ENCODE assay signal across 8 mouse cellular contexts in genomic region chr7:101450422-101451401, GRCm38 (mm10). TPM values are rescaled to one million over a fixed set of nuclear protein-coding genes. Genes with fewer than 3 reads are reported as not detected.
A peak's percentile ranks its signal among the peaks of the same experiment; 100 is the strongest.
DNase-seq lines count a peak whose midpoint lies in the region; ATAC-seq and TF ChIP-seq lines count a peak whose summit lies in the region.

No protein-coding gene starts in this region.

- H3K4me3 ChIP-seq in cerebellum, adult 2 months (replicated peaks; ENCODE audit: insufficient read depth, low read depth, low read length): peak overlapping the region; percentile 51
- H3K4me3 ChIP-seq in hindbrain, embryonic 10.5 days: peak overlapping the region; percentile 67
- peak overlapping the region; percentile 61 for H3K4me3 ChIP-seq in lung, embryonic 16.5 days (ENCODE audit: low read length)

- no peaks in the 10 kb centered on the region for H3K9me3 ChIP-seq in hindbrain, embryonic 10.5 days
- H3K9me3 ChIP-seq in lung, embryonic 16.5 days (ENCODE audit: control insufficient read depth, low read length): no peaks in the 10 kb centered on the region

- peak overlapping the region; percentile 54 for H3K9ac ChIP-seq in lung, embryonic 16.5 days (ENCODE audit: low read length)

- peaks cover 3% of the 10 kb centered on the region for H3K4me1 ChIP-seq in cerebellum, adult 2 months (ENCODE audit: control insufficient read depth, insufficient read depth, low read length)
- peaks cover 41% of the 10 kb centered on the region for H3K4me1 ChIP-seq in hindbrain, embryonic 10.5 days (replicated peaks)
- peaks cover 5% of the 10 kb centered on the region; the same call in 1 of the 2 replicates for H3K4me1 ChIP-seq in lung, embryonic 16.5 days (replicated peaks; ENCODE audit: control insufficient read depth, insufficient read depth, low read length)

- DNase-seq in MEL-GATA-1-ER (ENCODE audit: extremely low read depth, low read depth): peak; percentile 52
- peak; percentile 71 to 89 for DNase-seq in cerebellum, adult 2 months
- peak; percentile 84 for DNase-seq in forelimb bud, embryonic 11.5 days (ENCODE audit: low read depth, low spot score)
- peak; percentile 93 for DNase-seq in hindbrain, embryonic 10.5 days (ENCODE audit: low spot score)
- DNase-seq in layer of hippocampus, adult 9-10 months (ENCODE audit: low spot score): peak; percentile 78
- DNase-seq in ovary, adult 18-20 months (ENCODE audit: low spot score): peak; percentile 57
- DNase-seq in thymus, postnatal 10 days (ENCODE audit: low spot score in 2 of 2): peak; percentile 65 to 92

- TF ChIP-seq CTCF in cerebellum, adult 2 months (IDR thresholded peaks at IDR 0.05; ENCODE audit: borderline replicate concordance, insufficient read depth, low read depth, low read length): peak; percentile 97

- ATAC-seq in lung, embryonic 16.5 days (ENCODE audit: low read depth): peak; percentile 89

- H3K4me2 ChIP-seq in lung, embryonic 16.5 days (ENCODE audit: low read depth, low read length): peak overlapping the region; percentile 100

- under 1% methylated on average over 61 of the region's 68 CpGs for WGBS in cerebellum, adult 2 months
- WGBS in hindbrain, embryonic 10.5 days: under 1% methylated on average over 68 of the region's 68 CpGs
- under 1% methylated on average over 59 of the region's 68 CpGs for WGBS in lung, embryonic 16.5 days

- H3K27me3 ChIP-seq in cerebellum, adult 2 months (ENCODE audit: control insufficient read depth, insufficient read depth, low read length): no peaks in the 10 kb centered on the region; the same call in 1 of the 2 replicates
- H3K27me3 ChIP-seq in hindbrain, embryonic 10.5 days (ENCODE audit: insufficient read depth, poor library complexity, severe bottlenecking): peaks cover 59% of the 10 kb centered on the region
- H3K27me3 ChIP-seq in lung, embryonic 16.5 days (ENCODE audit: control insufficient read depth, insufficient read depth, low read depth, low read length): peaks cover 17% of the 10 kb centered on the region

- H3K27ac ChIP-seq in cerebellum, adult 2 months (ENCODE audit: insufficient read depth, low read length): no peak overlapping the region
- H3K27ac ChIP-seq in hindbrain, embryonic 10.5 days: peak overlapping the region; percentile 74
- no peak overlapping the region for H3K27ac ChIP-seq in lung, embryonic 16.5 days (ENCODE audit: low read length)

- no peak for TF ChIP-seq POLR2A in cerebellum, adult 2 months (IDR thresholded peaks at IDR 0.05; ENCODE audit: borderline replicate concordance, insufficient read depth, low read length)

- no peaks in the 10 kb centered on the region for H3K36me3 ChIP-seq in hindbrain, embryonic 10.5 days
- H3K36me3 ChIP-seq in lung, embryonic 16.5 days (ENCODE audit: control insufficient read depth, insufficient read depth, low read length): no peaks in the 10 kb centered on the region

RNA-seq across cellular contexts. Expression of gene Pde2a, which starts 29.2 kb away (rescaled TPM):
- 26.6 and 29.6 TPM in 2 replicates for polyA plus RNA-seq in cerebellum, adult 2 months (2012; rRNA removed)
- polyA plus RNA-seq in hindbrain, embryonic 10.5 days (2016; fragmentation: Nextera tagmentation; extraction: Ambion mirVana): 18.3 and 30.3 TPM in 2 replicates
- 14.8 and 22.5 TPM in 2 replicates for polyA plus RNA-seq in lung, embryonic 16.5 days (2015; fragmentation: Nextera tagmentation; extraction: Ambion mirVana)

RNA-seq across cellular contexts. Expression of gene Gm45837, which starts 40.0 kb away (rescaled TPM):
- 0.52 and 1.2 TPM in 2 replicates for polyA plus RNA-seq in cerebellum, adult 2 months (2012; rRNA removed)
- 0.82 and 1.3 TPM in 2 replicates for polyA plus RNA-seq in hindbrain, embryonic 10.5 days (2016; fragmentation: Nextera tagmentation; extraction: Ambion mirVana)
- 2.4 and 8.8 TPM in 2 replicates for polyA plus RNA-seq in lung, embryonic 16.5 days (2015; fragmentation: Nextera tagmentation; extraction: Ambion mirVana)
